Mouse (Mus musculus) testis, adult 2 months (tissue): Measurements from ENCODE around the gene Rnf114.

Source experiments
- CTCF ChIP-seq: fragments of 200-500 bp; IDR thresholded peaks from 2 replicates; pipeline ENCODE4 v1.5.1; 2012; ENCODE audit warnings: low read depth, mild to moderate bottlenecking, inconsistent platforms, low read length, moderate library complexity; ENCODE audit not compliant: control insufficient read depth, insufficient read depth, insufficient replicate concordance
- POLR2A ChIP-seq: fragments of 200-500 bp; IDR thresholded peaks from 2 replicates; pipeline ENCODE4 v1.6.1; 2012; ENCODE audit warnings: low read depth, mild to moderate bottlenecking, inconsistent platforms, low read length, moderate library complexity; ENCODE audit not compliant: control insufficient read depth

- TF ChIP-seq CTCF (no peak), POLR2A (no peak)
Observed at GRCm38 (mm10) chr2:167450647-167451046, 41.8 kb upstream of the Rnf114 start.
